Mouse (Mus musculus) embryonic fibroblast, embryonic 13.5 days (primary cell): ENCODE measurements at regions not wholly inside any gene's neighbourhood (a gene's known extent, or its start where the extent isn't known, plus 50 kb on each side); places are given as distances from the start of the nearest gene placed in this dataset.

ENCODE experiments used
- CTCF ChIP-seq: IDR thresholded peaks from 2 replicates; pipeline ENCODE4 v1.5.1; 2011; ENCODE audit warnings: mild to moderate bottlenecking, control low read depth, low read length, moderate library complexity, borderline replicate concordance; ENCODE audit not compliant: insufficient read depth
- POLR2A ChIP-seq: IDR thresholded peaks from 2 replicates; pipeline ENCODE4 v1.6.1; 2011; ENCODE audit warnings: low read depth, mild to moderate bottlenecking, control low read depth, low read length, moderate library complexity

- TF ChIP-seq POLR2A (no peak), CTCF (no peak)
Observed at GRCm38 (mm10) chr9:120811522-120811921, 117.5 kb upstream of the Ctnnb1 start.
